Mouse (Mus musculus): ENCODE measurements around the gene Cox6a1. TPM values are rescaled to one million over a fixed set of nuclear protein-coding genes. Genes with fewer than 3 reads are reported as not detected.
"Not testable (repeated sequence)": the region's sequence is repeated elsewhere in the genome, so short reads cannot be mapped to it uniquely, and the experiment has no call there.

Cox6a1 gene
- polyA plus RNA-seq, 1 experiment, result 1,974 TPM

DNA sequence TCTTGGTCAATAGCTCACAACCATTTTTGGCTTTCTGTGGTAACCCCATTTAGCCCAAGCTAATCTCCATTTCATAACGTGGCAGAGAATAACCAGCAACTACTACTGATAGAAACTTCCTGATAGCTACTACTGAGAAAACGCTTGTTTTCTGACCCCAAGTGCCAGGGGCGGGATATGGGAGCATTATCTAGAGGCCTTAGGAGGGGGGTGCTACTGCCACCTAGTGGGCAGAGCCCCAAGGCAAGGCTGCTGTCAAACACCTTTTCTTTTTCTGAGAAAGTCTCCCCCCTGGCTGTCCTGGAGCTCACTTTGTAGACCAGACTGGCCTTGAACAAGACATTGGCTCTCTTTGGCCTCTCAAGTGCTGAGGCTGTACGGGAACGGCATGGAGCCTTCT, 1.2 kb downstream of the Cox6a1 start:
- DNase-seq (ENCODE audit: low read depth), result no peak

- no peak for DNase-seq (ENCODE audit: low read depth)
Measured at GRCm38 (mm10) chr5:115341314-115342165, 7.2 kb downstream of the Cox6a1 start.

DNA sequence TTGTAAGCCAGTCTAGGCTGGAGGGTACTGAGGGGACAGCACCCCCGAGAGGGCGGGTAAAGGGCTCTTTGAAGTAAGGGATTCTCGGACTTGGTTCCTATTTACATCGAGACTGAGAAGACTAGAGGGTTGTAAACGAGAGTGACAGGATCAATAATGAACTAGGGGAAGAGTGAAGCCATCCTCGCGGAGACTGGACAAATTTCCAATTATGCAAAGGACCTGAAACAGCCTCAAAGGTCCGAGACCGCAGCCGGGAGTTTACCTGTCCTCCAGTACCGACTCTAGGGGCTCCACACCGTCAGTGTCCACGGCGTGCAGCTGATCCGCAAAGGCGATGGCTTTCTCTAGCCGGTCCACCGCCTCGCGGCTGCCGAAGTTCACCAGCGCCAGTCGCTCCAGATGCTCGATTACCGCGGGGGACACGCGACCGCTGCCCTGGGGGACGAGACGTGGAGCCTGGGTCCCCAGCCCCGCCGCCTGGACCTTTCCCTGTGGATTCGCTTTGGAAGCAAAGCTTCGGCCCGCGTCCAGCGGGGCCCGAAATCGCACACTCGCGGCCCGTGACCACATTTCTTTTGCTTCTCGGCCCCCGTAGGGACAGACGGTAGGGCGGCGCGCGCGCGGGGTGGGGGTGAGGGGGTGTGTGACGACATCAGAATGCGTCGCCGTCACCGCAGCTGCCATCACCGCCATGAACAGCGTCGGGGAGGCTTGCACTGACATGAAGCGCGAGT, 8.0 kb downstream of the Cox6a1 start, which contains the start of the genes Gatc and Triap1:
Gene Gatc, minus strand, starts transcription at position 602 of the 737 bp plus-strand sequence.
Gene Triap1, plus strand, starts transcription at position 649 of the 737 bp plus-strand sequence.
- DNase-seq (ENCODE audit: low read depth), result no peak

DNA sequence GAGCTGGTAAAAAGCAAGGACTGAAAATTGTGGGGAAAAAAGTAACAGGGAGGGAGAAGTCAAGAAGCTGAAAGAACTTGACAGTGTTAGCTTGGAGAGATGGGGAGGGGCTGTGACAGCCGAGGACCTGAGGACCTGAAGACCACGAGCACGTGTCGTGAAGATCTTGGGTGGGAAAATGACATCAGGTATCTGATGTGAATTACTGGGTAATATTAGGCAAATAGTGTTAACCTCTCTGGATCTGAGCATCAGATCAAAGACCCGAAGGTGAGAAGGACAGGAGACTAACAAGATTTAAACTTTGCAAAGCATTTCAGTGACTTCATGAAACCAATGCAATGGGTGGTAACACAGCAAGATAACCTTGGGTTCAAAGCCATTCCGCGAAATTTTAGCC, 8.8 kb downstream of the Cox6a1 start:
- no peak for DNase-seq (ENCODE audit: low read depth)

DNA sequence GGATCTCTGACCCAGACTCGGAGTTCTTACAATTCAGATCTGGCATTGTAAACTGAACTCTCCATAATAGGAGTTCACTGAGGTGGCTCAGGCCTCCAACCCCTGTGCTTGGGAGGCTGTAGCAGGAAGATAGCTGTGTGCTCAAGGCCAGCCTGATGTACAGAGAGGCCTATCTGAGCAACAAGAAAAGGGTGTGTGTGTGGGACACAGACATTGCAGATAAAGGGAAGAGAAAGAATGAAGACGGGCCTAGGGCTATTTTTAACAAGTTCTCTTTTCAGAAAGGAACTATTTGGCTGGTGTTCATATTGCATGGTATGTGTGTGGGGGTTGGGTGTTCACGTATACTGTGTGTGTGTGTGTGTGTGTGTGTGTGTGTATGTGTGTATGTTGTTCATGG, 15.2 kb downstream of the Cox6a1 start:
- DNase-seq (ENCODE audit: low read depth), result no peak

GRCm38 (mm10) chr5:115330955-115331354, 17.8 kb downstream of the Cox6a1 start:
- DNase-seq (ENCODE audit: low read depth), result no peak

GRCm38 (mm10) chr5:115327610-115328548, 20.9 kb downstream of the Cox6a1 start:
- DNase-seq (ENCODE audit: low read depth), result no peak

- DNase-seq (ENCODE audit: low read depth), result no peak
Measured at GRCm38 (mm10) chr5:115326875-115327609, 21.7 kb downstream of the Cox6a1 start, which contains the start of gene Srsf9. Gene Srsf9, plus strand, starts transcription at chr5:115327177.

DNA sequence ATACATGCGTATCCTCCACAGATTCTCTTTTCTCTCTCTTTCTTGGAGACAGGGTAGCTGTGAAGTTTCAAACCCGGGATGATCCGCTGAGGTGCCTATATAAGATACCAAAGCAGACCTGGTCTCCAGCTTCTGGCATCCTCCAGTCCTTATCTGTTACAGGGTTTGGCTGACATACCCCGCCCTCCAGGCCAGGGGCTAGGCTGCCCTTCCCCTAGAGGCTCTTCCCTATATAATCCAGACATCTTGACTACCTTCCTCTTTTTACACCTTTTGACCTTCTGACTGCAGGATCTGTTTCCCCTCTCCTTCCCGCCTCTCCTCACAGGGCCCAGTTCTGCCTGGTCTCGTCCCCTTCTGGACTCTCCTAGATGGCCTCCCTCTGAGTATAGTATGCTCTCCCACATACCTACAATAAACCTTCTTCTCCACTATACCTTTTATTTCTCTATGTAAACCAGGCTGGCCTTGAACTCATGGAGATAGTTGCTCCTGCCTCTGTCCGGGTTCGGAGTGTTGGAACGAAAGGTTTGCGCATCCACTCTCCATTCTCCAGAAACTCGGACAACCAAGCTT, 22.4 kb downstream of the Cox6a1 start:
- no peak for DNase-seq (ENCODE audit: low read depth)

- no peak for DNase-seq (ENCODE audit: low read depth)
Measured at GRCm38 (mm10) chr5:115319004-115319940, 29.5 kb downstream of the Cox6a1 start.

DNA sequence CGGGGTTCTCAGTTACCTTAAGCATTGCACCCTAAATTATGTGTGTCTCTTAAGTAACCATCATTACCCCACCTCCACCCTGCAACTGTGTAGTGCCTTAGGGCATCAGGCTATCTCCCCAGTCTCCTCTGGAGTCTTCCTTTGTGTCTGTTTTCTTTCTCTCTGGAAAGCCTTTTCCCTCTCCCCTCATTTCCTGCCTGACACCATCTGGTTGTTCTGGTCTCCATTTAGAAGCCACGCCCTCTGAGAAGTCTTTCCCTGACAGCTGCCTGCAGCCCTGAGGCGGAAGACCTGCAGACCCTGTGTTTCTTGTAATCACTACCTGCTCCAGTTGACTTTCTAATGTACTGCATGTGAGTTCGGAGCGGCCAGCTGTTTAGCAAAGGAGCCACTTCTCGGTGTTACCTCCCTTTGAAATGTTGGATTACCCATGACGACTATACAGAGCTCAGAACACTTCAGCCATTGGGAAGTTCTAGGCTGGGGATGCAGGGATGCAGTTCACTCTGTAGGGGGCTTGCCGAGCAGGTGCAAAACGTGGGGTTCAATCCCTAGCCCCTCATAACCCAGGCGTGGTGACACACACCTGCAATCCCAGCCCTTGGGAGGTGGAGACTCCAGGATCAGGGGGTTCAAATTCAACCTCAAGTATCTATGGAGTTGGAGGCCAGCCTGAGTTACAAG, 31.0 kb downstream of the Cox6a1 start:
- no peak for DNase-seq (ENCODE audit: low read depth)

GRCm38 (mm10) chr5:115316968-115317644, 31.7 kb downstream of the Cox6a1 start:
- DNase-seq (ENCODE audit: low read depth), result no peak

DNA sequence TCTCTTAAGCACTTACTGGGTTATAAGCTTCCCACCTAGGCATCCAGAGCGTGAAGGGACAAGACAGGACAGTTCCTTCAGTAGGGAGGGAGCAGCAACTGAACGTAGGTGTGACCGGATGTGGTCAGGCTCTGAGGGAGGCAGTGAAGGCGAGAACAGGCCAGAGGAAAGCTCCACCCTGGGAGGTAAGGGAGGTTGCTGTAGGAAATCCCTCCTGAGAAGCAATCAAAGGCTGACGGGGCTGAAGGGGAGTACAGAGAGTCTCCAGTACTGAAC, 35.2 kb downstream of the Cox6a1 start:
- no peak for DNase-seq (ENCODE audit: low read depth)

DNA sequence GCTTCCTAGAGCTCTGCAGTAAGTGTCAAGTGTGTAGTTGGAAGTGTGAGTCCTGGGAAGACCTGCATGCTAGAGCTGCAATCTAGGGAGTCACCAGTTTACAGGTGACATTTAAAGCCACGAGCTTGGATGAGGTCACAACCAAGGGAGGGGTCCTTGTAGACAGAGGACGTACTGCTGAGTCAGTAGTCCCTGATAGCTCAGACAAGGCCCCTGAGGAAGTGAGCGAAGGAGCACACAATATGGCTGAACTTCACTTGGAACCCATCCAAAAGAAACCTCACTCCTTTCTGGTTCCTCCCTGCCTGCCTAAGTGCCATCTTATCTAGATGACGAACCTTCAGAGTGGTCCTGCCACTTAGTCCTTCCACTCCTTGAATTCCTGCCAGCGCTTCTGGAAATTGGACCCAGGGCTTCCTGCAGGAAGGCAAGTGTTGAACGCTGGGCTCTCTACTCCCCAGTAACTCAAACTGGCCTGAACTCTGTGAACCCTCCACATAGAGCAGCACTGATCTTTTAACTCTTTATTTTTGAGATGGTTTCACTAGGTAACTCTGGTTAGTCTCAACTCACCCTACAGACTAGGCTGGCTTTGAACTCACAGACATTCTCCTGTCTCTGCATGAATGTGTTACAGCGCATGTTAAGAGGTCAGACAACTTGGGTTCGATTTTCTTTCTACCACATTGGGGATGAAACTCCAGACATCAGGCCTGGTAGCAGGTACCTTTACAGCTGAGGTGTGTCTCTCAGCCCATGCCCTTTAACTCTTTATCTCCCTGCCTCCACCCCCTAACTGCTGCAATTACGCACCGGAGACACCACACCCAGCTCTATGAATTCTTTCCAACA, 35.7 kb downstream of the Cox6a1 start:
- DNase-seq (ENCODE audit: low read depth), result no peak

- no peak for DNase-seq (ENCODE audit: low read depth)
Measured at GRCm38 (mm10) chr5:115312354-115312753, 36.4 kb downstream of the Cox6a1 start.

DNA sequence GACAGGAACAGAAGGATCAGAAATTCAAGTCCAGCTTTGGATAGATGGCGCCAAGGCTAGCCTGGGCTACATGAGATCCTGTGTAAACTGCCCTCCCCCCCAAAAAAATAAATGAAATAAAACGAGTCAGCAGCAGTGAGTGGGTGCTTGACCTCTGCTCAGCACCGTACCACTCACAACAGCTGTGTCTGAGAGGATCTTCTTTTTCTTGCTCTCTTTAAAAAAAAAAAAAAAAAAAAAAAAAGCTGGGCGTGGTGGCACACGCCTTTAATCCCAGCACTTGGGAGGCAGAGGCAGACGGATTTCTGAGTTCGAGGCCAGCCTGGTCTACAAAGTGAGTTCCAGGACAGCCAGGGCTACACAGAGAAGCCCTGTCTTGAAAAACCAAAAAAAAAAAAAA, 46.6 kb downstream of the Cox6a1 start:
- DNase-seq (ENCODE audit: low read depth), result not testable (repeated sequence)

GRCm38 (mm10) chr5:115301615-115302014, 47.2 kb downstream of the Cox6a1 start:
- no peak for DNase-seq (ENCODE audit: low read depth)

All from gonadal fat pad, adult 2 months (tissue).